ENCODE assay signal across 8 mouse cellular contexts in genomic region chr2:125246669-125247068, GRCm38 (mm10). TPM values are rescaled to one million over a fixed set of nuclear protein-coding genes. Genes with fewer than 3 reads are reported as not detected.
DNase-seq lines count a peak whose midpoint lies in the region; ATAC-seq and TF ChIP-seq lines count a peak whose summit lies in the region.

No protein-coding gene starts in this region.

- H3K9me3 ChIP-seq in kidney, postnatal 0 days (replicated peaks; ENCODE audit: low read length): no peaks in the 10 kb centered on the region
- H3K9me3 ChIP-seq in hindbrain, embryonic 11.5 days (ENCODE audit: control insufficient read depth, low read length): no peaks in the 10 kb centered on the region
- H3K9me3 ChIP-seq in midbrain, embryonic 13.5 days: no peaks in the 10 kb centered on the region

- no peaks in the 10 kb centered on the region for H3K27me3 ChIP-seq in kidney, postnatal 0 days (ENCODE audit: insufficient read depth, low read length)
- no peaks in the 10 kb centered on the region for H3K27me3 ChIP-seq in hindbrain, embryonic 11.5 days (ENCODE audit: control insufficient read depth, insufficient read depth, low read length)
- H3K27me3 ChIP-seq in midbrain, embryonic 13.5 days: no peaks in the 10 kb centered on the region

- H3K9ac ChIP-seq in kidney, postnatal 0 days (ENCODE audit: low read depth, low read length): peak overlapping the region; percentile 73
- H3K9ac ChIP-seq in hindbrain, embryonic 11.5 days (ENCODE audit: low read depth, low read length): no peak overlapping the region
- H3K9ac ChIP-seq in midbrain, embryonic 13.5 days (replicated peaks): peak overlapping the region; percentile 84

- TF ChIP-seq CTCF in kidney, postnatal 0 days (IDR thresholded peaks at IDR 0.05; ENCODE audit: low read depth): no peak
- TF ChIP-seq CTCF in bone marrow macrophage, adult 2 months (IDR thresholded peaks at IDR 0.05; ENCODE audit: low read depth, low read length): no peak

- peak; percentile 22 for DNase-seq in kidney, postnatal 0 days (ENCODE audit: low spot score)
- no peak for DNase-seq in kidney, adult 18-20 months
- DNase-seq in hindbrain, embryonic 11.5 days (ENCODE audit: low spot score): peak; percentile 37
- no peak for DNase-seq in frontal cortex, postnatal 36 days (ENCODE audit: low spot score in 2 of 2)
- DNase-seq in gastrocnemius, postnatal 4 days (ENCODE audit: low spot score in 2 of 2): no peak
- DNase-seq in urinary bladder, postnatal 4 days (ENCODE audit: low spot score in 2 of 2): no peak

- peaks cover 12% of the 10 kb centered on the region; the same call in 1 of the 2 replicates for H3K4me1 ChIP-seq in kidney, postnatal 0 days (replicated peaks; ENCODE audit: insufficient read depth, low read length)
- peaks cover 16% of the 10 kb centered on the region; the same call in 1 of the 2 replicates for H3K4me1 ChIP-seq in bone marrow macrophage, adult 2 months (ENCODE audit: control insufficient read depth, insufficient read depth, low read length)
- no peaks in the 10 kb centered on the region for H3K4me1 ChIP-seq in hindbrain, embryonic 11.5 days (replicated peaks; ENCODE audit: control insufficient read depth, insufficient read depth, low read length)
- peaks cover 16% of the 10 kb centered on the region for H3K4me1 ChIP-seq in midbrain, embryonic 13.5 days (replicated peaks)

- H3K4me3 ChIP-seq in kidney, postnatal 0 days (replicated peaks; ENCODE audit: low read depth, low read length): peak overlapping the region; percentile 64
- H3K4me3 ChIP-seq in bone marrow macrophage, adult 2 months (ENCODE audit: insufficient read depth, low read length): peak overlapping the region; percentile 48
- H3K4me3 ChIP-seq in hindbrain, embryonic 11.5 days (ENCODE audit: low read depth, low read length): peak overlapping the region; percentile 77
- H3K4me3 ChIP-seq in midbrain, embryonic 13.5 days (replicated peaks): peak overlapping the region; percentile 72

- H3K4me2 ChIP-seq in kidney, postnatal 0 days (ENCODE audit: low read length): peak overlapping the region; percentile 87
- peak overlapping the region; percentile 34 for H3K4me2 ChIP-seq in hindbrain, embryonic 11.5 days (replicated peaks; ENCODE audit: low read depth, low read length)
- peak overlapping the region; percentile 74 for H3K4me2 ChIP-seq in midbrain, embryonic 13.5 days (replicated peaks)

- H3K36me3 ChIP-seq in kidney, postnatal 0 days (ENCODE audit: insufficient read depth, low read length): no peaks in the 10 kb centered on the region
- H3K36me3 ChIP-seq in hindbrain, embryonic 11.5 days (ENCODE audit: control insufficient read depth, insufficient read depth, low read length): no peaks in the 10 kb centered on the region
- 0 out of 2 replicates have a peak, but pooled peaks cover 3% of the 10 kb centered on the region for H3K36me3 ChIP-seq in midbrain, embryonic 13.5 days

- no peak for TF ChIP-seq POLR2A in bone marrow macrophage, adult 2 months (IDR thresholded peaks at IDR 0.05; ENCODE audit: borderline replicate concordance, low read depth, low read length)

- no peak for ATAC-seq in kidney, postnatal 0 days (replicated peaks; ENCODE audit: low FRiP score, low read depth)
- no peak; the same call in none of the 2 replicates for ATAC-seq in hindbrain, embryonic 11.5 days (ENCODE audit: low FRiP score)
- ATAC-seq in midbrain, embryonic 13.5 days: no peak

- 15% methylated on average over 9 of the region's 9 CpGs for WGBS in kidney, postnatal 0 days
- 23% methylated on average over 9 of the region's 9 CpGs for WGBS in hindbrain, embryonic 11.5 days
- WGBS in midbrain, embryonic 13.5 days: 22% methylated on average over 9 of the region's 9 CpGs

- H3K27ac ChIP-seq in kidney, postnatal 0 days: peak overlapping the region; percentile 93
- no peak overlapping the region for H3K27ac ChIP-seq in bone marrow macrophage, adult 2 months (ENCODE audit: insufficient read depth, low read depth, low read length)
- H3K27ac ChIP-seq in hindbrain, embryonic 11.5 days (ENCODE audit: low read depth, low read length): no peak overlapping the region
- H3K27ac ChIP-seq in midbrain, embryonic 13.5 days: peak overlapping the region; percentile 87; the same call in 1 of the 2 replicates

RNA-seq across cellular contexts. Expression of gene Dut, which starts 0.3 kb away (rescaled TPM):
- 133 and 141 TPM in 2 replicates for polyA plus RNA-seq in kidney, postnatal 0 days (2015; fragmentation: Nextera tagmentation; extraction: Ambion mirVana)
- polyA plus RNA-seq in bone marrow macrophage, adult 2 months (2012; ENCODE audit: insufficient read depth, insufficient read length, missing spikeins): 17.7 and 19.4 TPM in 2 replicates
- polyA plus RNA-seq in hindbrain, embryonic 11.5 days (2014; fragmentation: Nextera tagmentation; extraction: Ambion mirVana): 176 and 187 TPM in 2 replicates
- polyA plus RNA-seq in midbrain, embryonic 13.5 days (2015; fragmentation: Nextera tagmentation; extraction: Ambion mirVana): 97.0 and 105 TPM in 2 replicates
- 10 to 100 TPM; 37.3 to 39.8 TPM for total RNA-seq in gastrocnemius, postnatal 4 days (2021)

Comparison
In these comparisons a context has a peak if more than half of its experiments do, and no peak if none do; other contexts are left out.
1. DNase-seq: peak in kidney, postnatal 0 days (single experiment) and hindbrain, embryonic 11.5 days (single experiment); none in kidney, adult 18-20 months (single experiment), frontal cortex, postnatal 36 days (0 of 2), gastrocnemius, postnatal 4 days (0 of 2) and urinary bladder, postnatal 4 days (0 of 2).
2. H3K27ac ChIP-seq: peak in kidney, postnatal 0 days (single experiment) and midbrain, embryonic 13.5 days (single experiment); none in bone marrow macrophage, adult 2 months (single experiment) and hindbrain, embryonic 11.5 days (single experiment).
3. H3K4me2 ChIP-seq: peak in every context shown above with its lines; median percentile 87 in kidney, postnatal 0 days; 74 in midbrain, embryonic 13.5 days; 34 in hindbrain, embryonic 11.5 days.
4. Peak in every context shown above with its lines, with median percentiles within 50 percentile points of each other: H3K4me3 ChIP-seq.